Mouse (Mus musculus): ENCODE measurements around the gene Arid3a.
A peak's percentile ranks its signal among the peaks of the same experiment; 100 is the strongest.

DNA sequence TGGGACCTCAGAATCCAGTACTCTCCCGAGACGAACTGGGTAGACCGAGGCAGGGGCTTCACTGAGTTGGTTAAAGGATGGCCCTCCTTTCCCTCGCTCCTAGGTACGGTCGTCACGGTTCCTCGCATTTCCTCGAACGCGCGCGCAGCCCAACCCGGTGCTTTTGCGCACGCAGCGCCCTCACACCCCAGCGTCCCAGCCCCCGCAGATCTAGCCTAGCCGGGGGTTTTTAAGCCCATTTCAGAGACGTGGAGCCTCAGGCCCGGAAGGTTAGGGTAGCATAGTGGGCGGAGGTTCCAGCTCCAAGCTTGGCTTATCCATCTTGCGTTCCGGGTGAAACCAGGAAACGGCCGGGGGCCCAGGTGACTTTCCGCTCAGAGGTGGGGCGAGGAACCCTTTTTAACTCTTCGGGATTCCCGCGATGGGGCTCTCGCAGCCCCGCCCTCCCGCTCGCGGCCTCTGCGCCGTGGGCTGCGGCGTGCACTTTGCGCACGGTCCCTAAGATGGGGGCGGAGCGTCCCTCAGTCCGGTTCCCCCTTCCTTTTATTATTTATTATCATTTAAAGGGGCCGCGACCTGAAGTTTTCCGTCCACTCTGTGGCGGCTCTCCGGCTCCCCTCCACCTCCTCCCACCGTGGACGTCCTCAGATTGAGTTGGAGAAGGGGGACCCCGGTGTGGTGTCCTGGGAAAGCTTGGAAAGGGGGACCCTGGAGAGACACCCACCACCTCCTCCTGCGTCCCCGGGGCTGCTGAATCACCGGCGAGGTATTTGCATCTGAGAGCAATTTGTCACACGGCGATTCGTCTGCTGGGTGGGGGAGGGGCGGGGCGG, at the start of gene Arid3a:
- TF ChIP-seq MAFK (IDR thresholded peaks at IDR 0.05; ENCODE audit: insufficient read depth, low read depth, low read length) (no peak), ZC3H11A (IDR thresholded peaks at IDR 0.05; ENCODE audit: borderline replicate concordance, low read depth, low read length) (no peak), HCFC1 (IDR thresholded peaks at IDR 0.05; ENCODE audit: borderline replicate concordance, insufficient read depth, low read length) (peak; percentile 71; the same call in 1 of the 2 replicates), CHD2 (IDR thresholded peaks at IDR 0.05; ENCODE audit: low read depth, low read length) (peak; percentile 94), ZNF384 (IDR thresholded peaks at IDR 0.05; ENCODE audit: low read depth, low read length) (no peak)
